Mouse (Mus musculus): Measurements from ENCODE around the gene Ddx31. TPM values are rescaled to one million over a fixed set of nuclear protein-coding genes. Genes with fewer than 3 reads are reported as not detected.
A peak's percentile ranks its signal among the peaks of the same experiment; 100 is the strongest.

Ddx31 gene
- polyA plus RNA-seq (2014; fragmentation: Nextera tagmentation; extraction: Ambion mirVana): 18.8 and 20.7 TPM in 2 replicates

DNA sequence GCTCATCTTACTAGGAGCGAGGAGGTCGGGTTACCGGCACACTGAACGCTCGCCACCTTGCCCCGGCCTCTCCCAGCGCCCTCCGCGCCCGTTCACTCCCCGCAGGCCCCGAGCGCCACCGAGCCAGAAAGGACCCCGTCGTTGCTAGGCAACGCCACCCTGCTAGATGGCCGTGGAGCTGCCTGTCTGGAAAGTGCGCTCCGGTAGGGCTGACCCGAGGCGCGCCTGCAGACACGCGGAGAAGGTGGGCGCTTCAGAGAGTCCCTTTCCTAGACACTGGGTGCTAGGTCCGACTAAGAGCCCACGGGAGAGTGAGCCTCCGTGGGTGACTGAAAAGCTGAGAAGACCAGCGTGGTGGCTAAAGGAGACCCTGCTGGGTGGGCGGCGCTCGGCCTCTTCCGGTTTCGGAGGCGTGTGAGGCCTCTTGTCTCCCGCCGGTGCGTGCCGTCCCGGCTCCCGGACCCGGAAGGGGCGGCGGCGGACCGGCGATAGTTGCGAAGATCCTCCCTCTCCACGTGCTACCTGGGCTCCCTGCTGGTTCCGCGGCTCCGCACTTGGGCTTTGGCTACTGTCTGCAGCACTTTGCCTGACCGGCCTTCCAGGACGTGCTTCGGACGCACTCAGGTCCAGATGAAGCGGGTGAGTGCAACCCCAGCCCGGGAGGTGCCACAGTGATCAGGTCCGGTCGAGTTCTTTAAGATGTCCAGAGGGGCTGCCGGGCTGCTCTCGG, at the start of gene Ddx31, which contains the start of gene Gtf3c4:
Gene Ddx31, plus strand, starts transcription at position 185 of the 730 bp plus-strand sequence.
Gene Gtf3c4, minus strand, starts transcription at position 139 of the 730 bp plus-strand sequence.
- Histone ChIP-seq H3K9me3 (ENCODE audit: control insufficient read depth, low read length) (no peaks in the 10 kb centered on the region), H3K27me3 (ENCODE audit: control insufficient read depth, insufficient read depth, low read length) (no peaks in the 10 kb centered on the region), H3K36me3 (ENCODE audit: control insufficient read depth, insufficient read depth, low read length) (peaks cover 6% of the 10 kb centered on the region; the same call in 1 of the 2 replicates), H3K27ac (ENCODE audit: low read depth, low read length) (peak within 1 kb of the TSS; percentile 67), H3K4me1 (ENCODE audit: control insufficient read depth, insufficient read depth, low read length) (peaks cover 18% of the 10 kb centered on the region), H3K4me2 (peak within 1 kb of the TSS; percentile 81), H3K4me3 (ENCODE audit: low read depth, low read length) (peak within 1 kb of the TSS; percentile 73), H3K9ac (ENCODE audit: low read length) (peak within 1 kb of the TSS; percentile 82)
- ATAC-seq (ENCODE audit: low FRiP score): peak; percentile 95
- peak; percentile 100 for DNase-seq (ENCODE audit: low spot score, missing footprints)
- under 1% methylated on average over 63 of the region's 63 CpGs for WGBS

- H3K27me3 ChIP-seq (ENCODE audit: control insufficient read depth, insufficient read depth, low read length): no peaks in the 10 kb centered on the region
- H3K9me3 ChIP-seq (ENCODE audit: control insufficient read depth, low read length): no peaks in the 10 kb centered on the region
- ATAC-seq (ENCODE audit: low FRiP score) (peak; percentile 90), DNase-seq (ENCODE audit: low spot score, missing footprints) (peak; percentile 91)
- H3K4me2 ChIP-seq: peak overlapping the region; percentile 16; the same call in 1 of the 2 replicates
- H3K4me1 ChIP-seq (ENCODE audit: control insufficient read depth, insufficient read depth, low read length): peaks cover 5% of the 10 kb centered on the region
- H3K4me3 ChIP-seq (ENCODE audit: low read depth, low read length): no peak overlapping the region
- 0 out of 2 replicates have a peak overlapping the region, but pooled peaks have one; percentile 11 for H3K27ac ChIP-seq (ENCODE audit: low read depth, low read length)
- H3K9ac ChIP-seq (ENCODE audit: low read length): peak overlapping the region; percentile 43; the same call in 1 of the 2 replicates
- WGBS: 21% methylated on average over 5 of the region's 6 CpGs
- H3K36me3 ChIP-seq (ENCODE audit: control insufficient read depth, insufficient read depth, low read length): no peaks in the 10 kb centered on the region
Measured at GRCm38 (mm10) chr2:28792931-28793610, 47.1 kb upstream of the Ddx31 start.

DNA sequence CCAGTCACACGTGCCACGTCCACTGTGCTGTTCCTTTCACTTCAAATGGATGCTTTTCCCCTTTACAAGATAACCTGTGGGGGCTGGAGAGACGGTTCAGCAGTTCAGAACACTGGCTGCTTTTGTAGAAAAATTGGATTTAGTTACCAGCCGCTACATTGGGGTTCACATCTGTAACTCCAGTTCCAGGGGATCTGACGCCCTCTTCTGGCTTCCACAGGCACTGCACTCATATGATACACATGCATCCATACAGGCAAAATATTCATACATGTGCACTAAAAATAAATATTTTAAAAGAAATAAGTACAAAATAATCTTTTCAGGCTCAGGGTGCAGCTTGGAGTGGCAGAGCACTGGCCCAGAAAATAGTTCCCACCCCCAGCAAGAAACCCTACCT, 45.6 kb upstream of the Ddx31 start:
- Histone ChIP-seq H3K27ac (ENCODE audit: low read depth, low read length) (no peak overlapping the region), H3K36me3 (ENCODE audit: control insufficient read depth, insufficient read depth, low read length) (no peaks in the 10 kb centered on the region), H3K27me3 (ENCODE audit: control insufficient read depth, insufficient read depth, low read length) (no peaks in the 10 kb centered on the region), H3K4me2 (no peak overlapping the region), H3K4me1 (ENCODE audit: control insufficient read depth, insufficient read depth, low read length) (peaks cover 5% of the 10 kb centered on the region), H3K4me3 (ENCODE audit: low read depth, low read length) (no peak overlapping the region), H3K9ac (ENCODE audit: low read length) (no peak overlapping the region), H3K9me3 (ENCODE audit: control insufficient read depth, low read length) (no peaks in the 10 kb centered on the region)
- WGBS: 76% methylated on average over 5 of the region's 5 CpGs
- peak; percentile 83 for DNase-seq (ENCODE audit: low spot score, missing footprints)
- no peak for ATAC-seq (ENCODE audit: low FRiP score)

- no peak overlapping the region for H3K4me2 ChIP-seq
- H3K27me3 ChIP-seq (ENCODE audit: control insufficient read depth, insufficient read depth, low read length): no peaks in the 10 kb centered on the region
- no peak overlapping the region for H3K4me3 ChIP-seq (ENCODE audit: low read depth, low read length)
- no peak overlapping the region for H3K9ac ChIP-seq (ENCODE audit: low read length)
- DNase-seq (ENCODE audit: low spot score, missing footprints): no peak
- H3K4me1 ChIP-seq (ENCODE audit: control insufficient read depth, insufficient read depth, low read length): peaks cover 5% of the 10 kb centered on the region
- ATAC-seq (ENCODE audit: low FRiP score): no peak
- no peaks in the 10 kb centered on the region for H3K36me3 ChIP-seq (ENCODE audit: control insufficient read depth, insufficient read depth, low read length)
- H3K27ac ChIP-seq (ENCODE audit: low read depth, low read length): no peak overlapping the region
- no peaks in the 10 kb centered on the region for H3K9me3 ChIP-seq (ENCODE audit: control insufficient read depth, low read length)
- 83% methylated on average over 8 of the region's 8 CpGs for WGBS
Measured at GRCm38 (mm10) chr2:28796298-28796697, 43.9 kb upstream of the Ddx31 start.

GRCm38 (mm10) chr2:28797490-28798106, 42.6 kb upstream of the Ddx31 start:
- WGBS: 68% methylated on average over 18 of the region's 18 CpGs
- Histone ChIP-seq H3K4me2 (no peak overlapping the region), H3K9me3 (ENCODE audit: control insufficient read depth, low read length) (no peaks in the 10 kb centered on the region), H3K27ac (ENCODE audit: low read depth, low read length) (no peak overlapping the region), H3K27me3 (ENCODE audit: control insufficient read depth, insufficient read depth, low read length) (no peaks in the 10 kb centered on the region), H3K9ac (ENCODE audit: low read length) (no peak overlapping the region), H3K4me1 (ENCODE audit: control insufficient read depth, insufficient read depth, low read length) (peaks cover 2% of the 10 kb centered on the region), H3K4me3 (ENCODE audit: low read depth, low read length) (no peak overlapping the region), H3K36me3 (ENCODE audit: control insufficient read depth, insufficient read depth, low read length) (no peaks in the 10 kb centered on the region)
- ATAC-seq (ENCODE audit: low FRiP score) (peak; percentile 55; the same call in 1 of the 2 replicates), DNase-seq (ENCODE audit: low spot score, missing footprints) (peak; percentile 81)

DNA sequence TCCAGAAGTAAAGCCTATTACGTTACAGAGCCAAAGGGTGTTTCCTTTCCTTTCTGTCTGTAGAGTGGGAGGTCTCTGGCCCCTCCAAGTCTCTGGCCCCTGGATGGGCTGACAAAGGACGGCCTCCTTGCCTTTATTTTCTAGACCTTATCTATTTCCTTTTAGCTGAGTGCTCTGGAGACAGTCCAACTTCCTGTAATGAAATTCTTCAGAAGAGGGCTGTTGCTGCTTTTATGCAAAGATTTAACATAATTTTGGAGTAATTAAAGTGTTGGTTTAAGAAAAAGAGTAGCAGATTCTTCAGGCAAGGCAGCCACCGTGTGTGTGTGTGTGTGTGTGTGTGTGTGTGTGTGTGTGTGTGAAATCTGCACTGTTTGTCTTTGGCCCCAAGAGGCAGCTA, 41.8 kb upstream of the Ddx31 start:
- H3K27ac ChIP-seq (ENCODE audit: low read depth, low read length): no peak overlapping the region
- H3K27me3 ChIP-seq (ENCODE audit: control insufficient read depth, insufficient read depth, low read length): no peaks in the 10 kb centered on the region
- no peak for ATAC-seq (ENCODE audit: low FRiP score)
- no peak overlapping the region for H3K4me3 ChIP-seq (ENCODE audit: low read depth, low read length)
- WGBS: 71% methylated on average over 3 of the region's 3 CpGs
- H3K4me2 ChIP-seq: no peak overlapping the region
- H3K9me3 ChIP-seq (ENCODE audit: control insufficient read depth, low read length): no peaks in the 10 kb centered on the region
- H3K9ac ChIP-seq (ENCODE audit: low read length): no peak overlapping the region
- peak; percentile 77 for DNase-seq (ENCODE audit: low spot score, missing footprints)
- H3K4me1 ChIP-seq (ENCODE audit: control insufficient read depth, insufficient read depth, low read length): no peaks in the 10 kb centered on the region
- H3K36me3 ChIP-seq (ENCODE audit: control insufficient read depth, insufficient read depth, low read length): no peaks in the 10 kb centered on the region

- no peak overlapping the region for H3K27ac ChIP-seq (ENCODE audit: low read depth, low read length)
- DNase-seq (ENCODE audit: low spot score, missing footprints) (no peak), ATAC-seq (ENCODE audit: low FRiP score) (no peak)
- H3K4me1 ChIP-seq (ENCODE audit: control insufficient read depth, insufficient read depth, low read length): no peaks in the 10 kb centered on the region
- H3K9ac ChIP-seq (ENCODE audit: low read length): no peak overlapping the region
- no peak overlapping the region for H3K4me3 ChIP-seq (ENCODE audit: low read depth, low read length)
- WGBS: 71% methylated on average over 2 of the region's 2 CpGs
- no peak overlapping the region for H3K4me2 ChIP-seq
- H3K9me3 ChIP-seq (ENCODE audit: control insufficient read depth, low read length): no peaks in the 10 kb centered on the region
- H3K27me3 ChIP-seq (ENCODE audit: control insufficient read depth, insufficient read depth, low read length): no peaks in the 10 kb centered on the region
- H3K36me3 ChIP-seq (ENCODE audit: control insufficient read depth, insufficient read depth, low read length): no peaks in the 10 kb centered on the region
Measured at GRCm38 (mm10) chr2:28799575-28799974, 40.6 kb upstream of the Ddx31 start.

GRCm38 (mm10) chr2:28803406-28803805, 36.8 kb upstream of the Ddx31 start:
- DNase-seq (ENCODE audit: low spot score, missing footprints): no peak
- 93% methylated on average over 7 of the region's 7 CpGs for WGBS
- H3K4me3 ChIP-seq (ENCODE audit: low read depth, low read length): no peak overlapping the region

GRCm38 (mm10) chr2:28808841-28809240, 31.4 kb upstream of the Ddx31 start:
- H3K9me3 ChIP-seq (ENCODE audit: control insufficient read depth, low read length): no peaks in the 10 kb centered on the region

More at GRCm38 (mm10) chr2:28803406-28803805, 36.8 kb upstream of the Ddx31 start:
- Histone ChIP-seq H3K27ac (ENCODE audit: low read depth, low read length) (no peak overlapping the region), H3K27me3 (ENCODE audit: control insufficient read depth, insufficient read depth, low read length) (no peaks in the 10 kb centered on the region), H3K9me3 (ENCODE audit: control insufficient read depth, low read length) (no peaks in the 10 kb centered on the region), H3K4me2 (no peak overlapping the region), H3K4me1 (ENCODE audit: control insufficient read depth, insufficient read depth, low read length) (no peaks in the 10 kb centered on the region), H3K36me3 (ENCODE audit: control insufficient read depth, insufficient read depth, low read length) (no peaks in the 10 kb centered on the region), H3K9ac (ENCODE audit: low read length) (no peak overlapping the region)
- no peak for ATAC-seq (ENCODE audit: low FRiP score)

More at GRCm38 (mm10) chr2:28808841-28809240, 31.4 kb upstream of the Ddx31 start:
- no peak overlapping the region for H3K4me3 ChIP-seq (ENCODE audit: low read depth, low read length)
- no peaks in the 10 kb centered on the region for H3K27me3 ChIP-seq (ENCODE audit: control insufficient read depth, insufficient read depth, low read length)
- no peak for DNase-seq (ENCODE audit: low spot score, missing footprints)
- no peak overlapping the region for H3K9ac ChIP-seq (ENCODE audit: low read length)
- WGBS: 71% methylated on average over 6 of the region's 6 CpGs
- H3K36me3 ChIP-seq (ENCODE audit: control insufficient read depth, insufficient read depth, low read length): no peaks in the 10 kb centered on the region
- no peak overlapping the region for H3K27ac ChIP-seq (ENCODE audit: low read depth, low read length)
- no peaks in the 10 kb centered on the region for H3K4me1 ChIP-seq (ENCODE audit: control insufficient read depth, insufficient read depth, low read length)
- H3K4me2 ChIP-seq: no peak overlapping the region
- ATAC-seq (ENCODE audit: low FRiP score): no peak
